In genomic region chr2:102077554-102077953, GRCm38 (mm10) we compare ENCODE assay signal across 8 mouse cellular contexts.
DNase-seq lines count a peak whose midpoint lies in the region; ATAC-seq and TF ChIP-seq lines count a peak whose summit lies in the region.

No protein-coding gene starts in this region.

- H3K27me3 ChIP-seq in kidney, adult 2 months (replicated peaks; ENCODE audit: control insufficient read depth, insufficient read depth, low read length) = no peaks in the 10 kb centered on the region
- no peaks in the 10 kb centered on the region for H3K27me3 ChIP-seq in kidney, embryonic 15.5 days
- no peaks in the 10 kb centered on the region for H3K27me3 ChIP-seq in midbrain, postnatal 0 days (ENCODE audit: insufficient read depth, low read length)

- WGBS in kidney, adult 2 months = 51% methylated on average over 4 of the region's 4 CpGs
- WGBS in kidney, embryonic 15.5 days = 52% methylated on average over 4 of the region's 4 CpGs
- 44% methylated on average over 4 of the region's 4 CpGs for WGBS in midbrain, postnatal 0 days

- no peak overlapping the region for H3K9ac ChIP-seq in kidney, embryonic 15.5 days
- H3K9ac ChIP-seq in midbrain, postnatal 0 days (replicated peaks; ENCODE audit: low read length, poor library complexity, severe bottlenecking) = no peak overlapping the region

- TF ChIP-seq POLR2A in kidney, adult 2 months (IDR thresholded peaks at IDR 0.05; ENCODE audit: low read depth, low read length) = no peak

- H3K27ac ChIP-seq in kidney, adult 2 months (ENCODE audit: insufficient read depth, low read depth, low read length) = no peak overlapping the region
- no peak overlapping the region for H3K27ac ChIP-seq in kidney, embryonic 15.5 days
- H3K27ac ChIP-seq in left cerebral cortex, adult 2 months = no peak overlapping the region
- no peak overlapping the region for H3K27ac ChIP-seq in midbrain, postnatal 0 days (ENCODE audit: low read depth, low read length)

- intact Hi-C loops in left cerebral cortex, adult 2 months (cut with DNase I) = no loop called here

- H3K4me2 ChIP-seq in kidney, embryonic 15.5 days = no peak overlapping the region
- no peak overlapping the region for H3K4me2 ChIP-seq in midbrain, postnatal 0 days (ENCODE audit: low read depth, low read length, poor library complexity, severe bottlenecking)

- no peak overlapping the region for H3K4me3 ChIP-seq in kidney, adult 2 months (ENCODE audit: insufficient read depth, low read depth, low read length)
- H3K4me3 ChIP-seq in kidney, embryonic 15.5 days (replicated peaks) = no peak overlapping the region
- H3K4me3 ChIP-seq in left cerebral cortex, adult 2 months = no peak overlapping the region
- H3K4me3 ChIP-seq in midbrain, postnatal 0 days (ENCODE audit: low read depth, low read length) = no peak overlapping the region

- TF ChIP-seq CTCF in kidney, adult 2 months (conservative IDR thresholded peaks at IDR 0.05; ENCODE audit: insufficient read depth, insufficient read length, low read depth, low read length) = peak; percentile 72
- TF ChIP-seq CTCF in left cerebral cortex, adult 2 months (IDR thresholded peaks at IDR 0.05) = peak; percentile 92
- TF ChIP-seq CTCF in midbrain, postnatal 0 days (IDR thresholded peaks at IDR 0.05) = peak; percentile 79

- H3K9me3 ChIP-seq in kidney, embryonic 15.5 days (replicated peaks) = no peaks in the 10 kb centered on the region
- H3K9me3 ChIP-seq in midbrain, postnatal 0 days (ENCODE audit: low read length) = no peaks in the 10 kb centered on the region

- DNase-seq in kidney, adult 2 months = peak; percentile 78
- DNase-seq in adrenal gland, adult 8-10 months = peak; percentile 21
- DNase-seq in embryo, embryonic 10.5 days (ENCODE audit: low spot score) = peak; percentile 89
- DNase-seq in heart, postnatal 4 days = peak; percentile 69
- peak; percentile 70 to 83 for DNase-seq in left cerebral cortex, adult 2 months (ENCODE audit: extremely low spot score in 1 of 2, low spot score in 2 of 2)
- peak; percentile 84 for DNase-seq in midbrain, postnatal 0 days (ENCODE audit: low spot score)
- DNase-seq in thymus, postnatal 0 days (ENCODE audit: low spot score) = peak; percentile 84

- H3K36me3 ChIP-seq in kidney, adult 2 months (ENCODE audit: control insufficient read depth, insufficient read depth, low read length) = no peaks in the 10 kb centered on the region; the same call in 1 of the 2 replicates
- H3K36me3 ChIP-seq in kidney, embryonic 15.5 days = peaks cover 17% of the 10 kb centered on the region
- no peaks in the 10 kb centered on the region for H3K36me3 ChIP-seq in midbrain, postnatal 0 days (ENCODE audit: insufficient read depth, low read length)

- no peaks in the 10 kb centered on the region for H3K4me1 ChIP-seq in kidney, adult 2 months (ENCODE audit: control insufficient read depth, insufficient read depth, low read length)
- no peaks in the 10 kb centered on the region for H3K4me1 ChIP-seq in kidney, embryonic 15.5 days
- H3K4me1 ChIP-seq in midbrain, postnatal 0 days (ENCODE audit: insufficient read depth, low read length) = no peaks in the 10 kb centered on the region

- no peak for ATAC-seq in kidney, embryonic 15.5 days (replicated peaks; ENCODE audit: low FRiP score)
- ATAC-seq in midbrain, postnatal 0 days (ENCODE audit: low FRiP score) = no peak

Comparison
In these comparisons a context has a peak if more than half of its experiments do, and no peak if none do; other contexts are left out.
1. DNase-seq: peak in every context shown above with its lines; median percentile 89 in embryo, embryonic 10.5 days; 84 in midbrain, postnatal 0 days; 84 in thymus, postnatal 0 days; 78 in kidney, adult 2 months; 76 in left cerebral cortex, adult 2 months; 69 in heart, postnatal 4 days; 21 in adrenal gland, adult 8-10 months.